Mouse (Mus musculus) CD4-positive, CD25-positive, alpha-beta regulatory T cell, adult 2 months (primary cell): ENCODE results near the gene Phlpp2.

Experiments
- DNase-seq: peaks from one replicate; pipeline ENCODE4 v3.0.0-alpha.2; 2012; ENCODE audit warnings: low read depth, low spot score

Phlpp2 gene

DNA sequence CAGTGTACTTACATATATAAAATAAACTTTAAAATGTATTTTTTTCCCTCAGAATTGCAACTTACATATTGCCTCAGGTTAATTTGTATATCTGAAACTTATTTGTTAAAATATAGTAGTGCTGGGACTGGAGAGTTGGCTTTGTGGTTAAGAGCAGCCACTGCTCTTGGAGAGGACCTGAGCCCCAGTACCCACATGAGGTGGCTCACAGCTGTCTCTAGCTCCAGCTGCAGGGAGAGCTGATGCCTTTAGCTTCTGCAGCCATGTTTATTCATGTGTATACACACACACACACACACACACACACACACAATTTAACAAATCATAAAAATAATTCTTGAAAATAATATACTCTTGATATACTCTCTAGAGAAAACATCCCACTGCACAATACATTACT, 34.0 kb downstream of the Phlpp2 start:
- DNase-seq = no peak

DNA sequence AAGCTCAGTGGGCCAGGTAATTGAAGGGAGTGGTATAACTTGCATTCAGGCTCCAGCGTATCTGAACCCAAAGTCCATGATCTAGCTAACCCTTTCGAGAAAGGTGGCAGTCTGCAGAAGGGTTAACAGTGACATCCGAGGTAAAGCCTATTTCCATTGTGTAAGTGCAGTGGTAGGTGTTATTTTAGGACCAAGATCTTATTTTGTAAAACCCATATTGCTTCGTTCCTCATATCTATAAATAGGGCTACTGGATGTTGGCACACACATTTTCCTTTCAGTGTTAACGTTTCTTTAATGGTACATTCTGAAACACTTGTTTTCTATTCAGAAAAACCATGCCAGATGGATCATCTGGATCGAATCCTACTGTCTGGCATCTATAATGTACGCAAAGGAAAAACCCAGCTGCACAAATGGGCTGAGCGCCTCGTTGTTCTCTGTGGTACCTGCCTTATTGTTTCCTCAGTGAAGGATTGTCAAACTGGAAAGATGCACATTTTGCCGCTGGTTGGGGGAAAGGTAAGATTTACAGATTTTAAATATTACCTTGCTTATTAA, 35.6 kb downstream of the Phlpp2 start:
- DNase-seq = no peak

DNA sequence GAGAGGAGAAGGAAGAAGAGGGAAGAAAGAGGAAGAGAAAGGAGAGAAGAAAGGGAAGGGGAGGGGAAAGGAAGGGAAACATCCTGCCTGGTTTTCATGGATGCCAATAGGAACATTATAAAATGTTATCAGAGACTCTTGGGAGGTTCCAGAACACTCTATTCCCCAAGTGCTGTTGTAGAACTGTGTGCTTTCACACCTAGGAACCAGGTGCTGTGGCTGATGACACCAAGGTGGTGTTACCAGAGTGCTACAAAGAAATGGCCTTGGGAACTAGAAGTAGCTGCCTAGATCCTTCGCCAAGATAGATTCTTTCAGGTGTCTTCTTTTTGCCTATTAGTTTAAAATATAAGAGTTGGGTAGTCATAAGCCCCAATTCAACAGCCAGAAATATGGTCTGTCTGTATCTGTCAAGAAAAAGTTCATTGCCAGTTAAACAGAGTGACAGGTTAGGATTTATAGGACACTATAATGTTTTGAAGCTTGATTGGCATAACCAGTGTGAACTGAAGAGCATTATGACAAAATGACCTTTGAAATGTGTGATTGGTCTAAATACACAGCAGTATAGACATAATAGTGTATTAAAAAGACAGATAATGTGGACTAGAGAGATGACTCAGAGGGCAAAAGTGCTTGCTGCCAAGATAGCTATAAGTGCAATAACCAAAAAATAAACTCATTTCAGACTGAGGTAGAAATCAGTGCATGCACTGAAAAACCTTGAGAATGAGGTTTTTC, 36.8 kb downstream of the Phlpp2 start:
- DNase-seq = no peak

DNA sequence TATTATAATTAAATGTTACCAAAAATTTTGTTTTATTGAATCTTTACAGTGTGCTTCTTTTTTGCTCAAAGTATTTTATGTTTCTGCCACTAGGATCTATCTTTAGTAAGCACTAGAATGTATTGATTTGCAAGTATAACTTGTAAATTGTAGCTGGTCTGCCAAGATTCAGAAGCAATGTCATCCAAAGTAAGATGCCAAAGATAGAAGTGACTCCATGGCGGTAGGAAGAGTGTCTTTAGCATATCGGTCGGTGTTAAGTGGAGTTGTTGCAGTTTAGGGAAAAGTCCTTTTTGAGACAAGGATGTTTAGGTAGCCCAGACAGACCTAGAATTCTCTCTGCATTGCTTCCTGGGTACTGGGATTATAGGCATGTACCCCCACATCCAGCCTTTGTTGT, 38.6 kb downstream of the Phlpp2 start:
- no peak for DNase-seq

DNA sequence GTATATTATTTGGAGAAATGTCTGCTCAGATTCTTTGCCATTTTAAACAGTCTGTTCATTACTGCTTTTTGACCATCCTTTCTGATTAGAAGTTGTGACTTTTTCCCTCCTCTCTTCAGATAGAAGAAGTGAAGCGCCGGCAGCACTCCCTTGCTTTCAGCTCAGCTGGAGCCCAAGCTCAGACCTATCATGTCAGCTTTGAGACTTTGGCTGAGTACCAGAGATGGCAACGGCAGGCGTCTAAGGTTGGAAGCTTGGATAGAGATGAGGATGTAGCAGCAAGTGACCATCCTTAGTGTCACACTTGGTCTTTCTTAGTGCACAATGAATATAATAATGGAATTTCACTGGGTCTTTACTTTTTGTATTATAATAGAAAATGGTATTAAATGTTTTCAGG, 39.0 kb downstream of the Phlpp2 start:
- DNase-seq = no peak

DNA sequence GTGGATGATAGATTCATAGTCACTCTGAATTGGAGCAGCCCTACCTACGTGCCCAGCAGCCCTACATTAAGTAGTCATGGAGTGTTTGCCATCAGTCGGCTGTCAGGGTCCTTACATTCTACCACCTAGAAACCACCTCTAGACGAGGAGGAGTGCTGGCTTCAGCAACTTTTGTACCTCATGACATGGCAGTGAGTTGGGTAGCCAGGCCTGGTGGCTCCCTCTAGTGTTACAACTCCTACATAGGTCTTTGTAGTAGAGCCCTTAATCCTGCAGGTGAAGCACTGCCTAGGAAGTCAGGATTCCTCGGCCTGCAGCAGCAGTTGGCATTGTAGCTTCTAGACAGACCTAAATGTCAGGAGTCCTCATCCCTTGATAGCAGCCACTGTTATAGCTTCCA, 48.9 kb downstream of the Phlpp2 start:
- DNase-seq = peak; percentile 75

DNA sequence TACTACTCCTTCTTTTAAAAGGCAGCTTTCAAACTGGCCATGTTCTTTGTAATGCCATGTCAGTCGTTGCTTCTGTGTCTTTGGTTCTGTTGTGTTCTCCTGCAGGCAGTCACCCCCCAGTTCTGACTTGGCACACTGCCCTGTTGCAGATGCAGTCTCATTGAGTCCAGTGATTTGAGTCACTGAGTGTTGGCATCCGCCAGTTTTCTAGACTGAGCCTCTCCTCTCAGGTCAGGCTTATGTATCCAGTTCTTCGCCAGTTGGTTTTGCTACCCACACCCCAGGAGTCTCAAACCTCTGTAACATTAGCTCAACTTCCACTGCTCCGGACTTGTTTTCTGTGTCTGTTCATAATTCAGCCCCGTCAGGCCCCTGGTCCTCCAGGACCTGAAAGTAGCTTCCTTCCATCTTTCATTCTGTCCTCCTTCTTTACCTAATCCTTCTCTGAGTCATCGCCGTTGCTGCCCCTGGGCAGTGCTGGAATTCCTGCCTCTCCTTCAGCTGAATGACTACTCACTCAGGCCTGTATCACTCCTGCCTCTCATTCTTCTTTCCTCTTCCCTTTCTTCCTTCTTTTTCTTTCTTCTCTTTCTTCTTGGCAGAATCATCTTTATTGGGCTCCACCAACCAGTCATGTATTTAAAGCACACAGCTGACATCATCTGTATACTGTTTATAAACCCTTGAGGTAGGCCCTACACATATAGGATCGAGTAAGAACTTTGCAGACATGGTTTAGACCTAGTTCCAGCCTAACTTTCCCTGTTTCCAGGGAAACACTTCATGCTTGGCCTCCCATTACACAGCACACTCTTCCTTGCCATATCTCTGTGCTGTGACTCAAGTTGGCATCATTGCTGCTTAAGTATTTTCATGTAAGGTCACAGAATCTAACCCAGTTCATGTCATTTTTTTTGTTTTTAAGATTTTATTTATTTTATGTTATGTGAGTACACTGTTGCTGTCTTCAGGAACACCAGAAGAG, 52.4 kb downstream of the Phlpp2 start:
- no peak for DNase-seq

DNA sequence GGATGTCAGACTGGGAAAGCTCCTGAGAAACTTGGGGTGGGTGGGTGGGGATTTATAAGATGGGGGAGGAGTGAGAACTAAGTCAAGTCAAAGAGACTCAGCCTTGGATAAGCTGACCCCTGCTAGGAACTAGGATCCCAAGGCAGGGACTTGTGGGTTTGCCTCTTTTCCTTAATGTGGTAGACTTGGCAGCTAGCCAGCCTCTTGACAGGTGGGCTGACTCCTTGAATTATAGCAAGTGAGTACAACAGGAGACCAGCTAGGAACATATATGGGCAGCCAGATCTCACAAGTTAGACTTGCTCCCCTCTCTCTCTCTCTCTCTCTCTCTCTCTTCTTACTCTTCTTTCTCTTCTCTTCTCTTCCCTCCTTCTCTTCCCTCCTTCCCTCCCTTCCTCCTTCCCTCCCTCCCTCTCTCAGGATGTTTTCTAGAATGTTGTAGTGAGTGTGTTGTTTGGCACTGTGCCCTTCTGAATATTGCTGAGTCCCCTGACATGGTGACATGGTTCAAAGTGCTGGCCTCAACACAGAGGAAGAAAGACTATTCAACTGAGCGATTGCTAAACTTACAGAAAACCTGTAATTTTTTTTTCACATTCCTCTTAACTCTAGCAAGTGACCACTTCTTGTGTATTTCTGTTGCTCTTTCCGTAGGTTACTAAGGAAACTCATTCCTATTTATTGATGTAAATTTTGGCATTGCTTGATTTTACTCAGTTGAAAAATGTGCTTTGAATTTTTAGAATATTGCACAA, 73.4 kb downstream of the Phlpp2 start:
- no peak for DNase-seq

DNA sequence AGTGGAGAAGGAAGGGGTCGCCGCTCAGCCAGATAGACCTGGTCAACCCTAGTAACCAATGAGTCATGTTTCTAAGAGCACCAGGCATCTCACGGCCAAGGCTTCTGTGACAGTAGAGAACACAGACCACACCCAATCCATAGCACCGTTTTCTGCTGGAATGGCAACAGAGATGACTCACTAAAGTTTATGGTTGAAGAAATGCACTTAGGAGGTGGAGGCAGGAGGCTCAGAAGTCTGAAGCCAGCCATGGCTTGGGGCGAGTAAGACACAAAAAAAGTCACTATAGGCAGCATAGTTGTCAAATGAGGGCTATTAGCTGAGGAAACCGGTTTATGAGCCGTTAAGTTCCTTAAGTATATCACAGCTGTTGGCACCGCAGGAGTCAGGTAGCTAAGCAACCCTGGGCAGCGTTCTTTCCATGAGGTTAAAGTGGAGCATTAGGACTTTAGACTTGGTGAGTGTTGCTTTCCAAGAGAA, 76.9 kb downstream of the Phlpp2 start:
- DNase-seq = no peak

DNA sequence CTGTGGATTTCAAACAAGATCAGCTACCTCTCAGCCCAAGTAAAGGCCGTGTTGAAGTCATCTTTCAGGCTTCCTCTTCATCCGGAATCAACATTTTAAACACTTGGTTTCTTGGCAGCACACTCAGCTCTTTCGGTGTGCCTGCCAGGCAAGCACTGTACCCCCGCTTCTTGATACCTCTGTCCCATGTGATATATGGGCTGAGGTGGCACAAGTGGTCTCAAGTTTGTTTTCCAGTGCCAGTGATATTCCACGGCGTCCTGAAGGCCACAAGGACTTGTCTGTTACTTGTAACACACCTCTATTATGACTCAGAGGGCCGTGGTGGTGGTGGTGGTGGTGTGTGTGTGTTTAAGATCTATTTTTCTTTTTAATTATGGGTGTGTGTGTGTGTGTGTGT, 77.4 kb downstream of the Phlpp2 start:
- DNase-seq = no peak

DNA sequence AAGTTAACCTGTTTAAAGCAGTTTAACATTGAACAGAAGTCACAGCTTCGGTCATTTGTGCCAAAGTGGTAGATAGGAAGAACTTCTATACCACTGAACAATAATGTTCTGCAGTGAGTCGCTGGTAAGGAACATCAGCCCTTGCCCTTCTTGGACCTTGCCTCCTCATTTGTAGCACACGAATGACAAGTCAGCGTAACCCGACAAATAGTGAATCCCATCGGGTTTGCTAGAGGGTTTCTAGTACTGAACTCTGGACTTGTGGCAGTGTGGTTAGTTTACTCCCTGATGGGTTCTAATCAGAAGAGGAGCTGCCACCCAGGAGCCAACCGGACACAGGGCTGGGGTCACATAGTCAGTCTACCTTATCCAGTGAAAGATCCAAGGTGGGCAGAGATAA, 77.9 kb downstream of the Phlpp2 start:
- no peak for DNase-seq

DNA sequence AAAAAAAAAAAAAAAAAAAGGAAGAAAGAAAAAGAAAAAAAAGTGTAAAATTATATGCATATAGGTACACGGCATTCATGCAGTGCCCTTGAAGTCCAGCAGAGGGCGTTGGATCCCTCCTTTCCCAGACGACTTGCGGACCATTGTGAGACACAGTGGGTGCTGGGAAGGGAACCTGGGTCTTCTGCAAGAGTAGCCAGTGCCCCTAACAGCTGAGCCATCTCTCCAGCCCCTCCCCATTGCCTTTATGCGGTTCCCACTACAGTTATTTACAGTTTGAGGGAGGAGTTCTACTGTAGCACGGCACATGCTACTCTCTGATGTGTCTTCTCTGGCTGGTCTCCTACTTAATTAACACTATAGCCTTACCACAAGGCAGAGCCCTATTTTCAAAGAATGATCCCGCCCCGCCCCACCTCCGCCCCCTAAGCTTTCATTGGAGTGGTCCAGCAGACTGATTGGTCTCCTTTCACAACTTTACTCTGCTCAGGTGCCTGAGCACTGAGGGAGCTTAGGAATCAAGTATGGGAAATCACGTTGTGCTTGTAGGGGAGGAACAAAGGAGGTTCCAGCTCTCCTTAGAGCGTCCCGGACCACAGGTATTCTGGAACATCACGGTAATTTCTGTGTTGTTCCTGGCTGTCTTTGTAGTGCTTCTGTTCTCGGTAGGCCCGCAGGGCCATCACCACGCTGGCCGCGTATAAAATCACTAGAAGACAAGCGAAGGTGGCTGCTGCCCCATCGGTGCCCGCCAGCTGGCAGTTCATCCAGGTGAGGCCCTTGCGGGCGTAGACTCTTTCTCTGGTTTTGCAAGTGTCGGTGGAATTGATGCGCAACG, 79.3 kb downstream of the Phlpp2 start:
- DNase-seq = peak; percentile 36

DNA sequence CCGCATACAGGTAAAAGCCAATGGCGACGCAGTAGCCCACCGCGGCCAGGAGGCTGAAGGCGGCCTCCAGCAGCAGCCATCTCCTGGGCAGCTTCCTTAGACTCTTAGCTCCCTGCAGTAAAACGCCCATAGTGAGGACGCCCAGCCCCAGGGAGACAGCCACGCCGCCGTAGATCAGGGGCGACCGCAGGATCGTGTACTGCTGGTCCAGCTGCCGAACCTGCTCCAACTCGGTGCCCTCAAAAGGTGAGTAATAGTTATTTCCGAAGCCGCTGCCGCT, 79.9 kb downstream of the Phlpp2 start:
- no peak for DNase-seq

DNA sequence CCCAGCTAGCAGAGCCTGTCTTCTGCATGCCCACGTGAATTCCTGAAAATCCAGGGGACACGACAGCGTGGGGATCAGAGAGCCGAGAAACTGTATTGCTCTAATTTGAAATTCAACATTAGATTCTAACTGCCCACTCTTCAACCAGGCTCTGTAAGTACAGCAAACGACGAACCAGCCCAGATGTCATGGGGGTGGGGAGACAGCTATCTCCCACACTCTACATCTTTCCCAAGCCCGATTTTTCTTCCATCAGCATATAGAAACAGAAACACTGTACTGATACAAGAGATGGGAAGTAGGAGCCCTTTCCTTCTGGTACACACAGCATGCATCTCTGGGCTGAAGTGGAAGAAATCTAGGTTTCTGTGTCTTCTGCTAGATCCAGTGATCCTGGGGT, 83.8 kb downstream of the Phlpp2 start:
- DNase-seq = no peak

DNA sequence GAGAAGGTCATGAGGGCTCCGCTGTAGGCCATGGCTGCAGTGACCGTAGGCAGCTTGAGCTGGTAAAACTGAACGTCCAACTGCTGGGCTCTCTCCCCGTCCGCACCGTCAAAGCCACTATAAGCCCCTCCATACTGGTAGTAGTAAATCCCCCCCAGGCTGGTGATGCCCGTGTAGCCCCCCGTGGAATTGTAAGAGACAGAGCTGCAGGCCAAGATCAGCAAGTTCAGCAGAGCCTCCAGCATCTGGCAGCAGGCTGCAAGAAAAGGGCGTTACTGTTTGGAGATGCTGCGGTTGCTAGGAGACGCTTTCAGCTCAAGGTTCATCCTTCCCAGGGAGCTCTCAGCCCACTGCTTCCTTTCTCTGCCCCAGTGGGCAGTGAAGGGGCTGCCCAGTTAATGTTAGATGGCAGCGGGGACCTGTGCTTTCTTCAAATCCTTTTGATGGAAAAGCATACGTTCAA, 86.2 kb downstream of the Phlpp2 start:
- no peak for DNase-seq

DNA sequence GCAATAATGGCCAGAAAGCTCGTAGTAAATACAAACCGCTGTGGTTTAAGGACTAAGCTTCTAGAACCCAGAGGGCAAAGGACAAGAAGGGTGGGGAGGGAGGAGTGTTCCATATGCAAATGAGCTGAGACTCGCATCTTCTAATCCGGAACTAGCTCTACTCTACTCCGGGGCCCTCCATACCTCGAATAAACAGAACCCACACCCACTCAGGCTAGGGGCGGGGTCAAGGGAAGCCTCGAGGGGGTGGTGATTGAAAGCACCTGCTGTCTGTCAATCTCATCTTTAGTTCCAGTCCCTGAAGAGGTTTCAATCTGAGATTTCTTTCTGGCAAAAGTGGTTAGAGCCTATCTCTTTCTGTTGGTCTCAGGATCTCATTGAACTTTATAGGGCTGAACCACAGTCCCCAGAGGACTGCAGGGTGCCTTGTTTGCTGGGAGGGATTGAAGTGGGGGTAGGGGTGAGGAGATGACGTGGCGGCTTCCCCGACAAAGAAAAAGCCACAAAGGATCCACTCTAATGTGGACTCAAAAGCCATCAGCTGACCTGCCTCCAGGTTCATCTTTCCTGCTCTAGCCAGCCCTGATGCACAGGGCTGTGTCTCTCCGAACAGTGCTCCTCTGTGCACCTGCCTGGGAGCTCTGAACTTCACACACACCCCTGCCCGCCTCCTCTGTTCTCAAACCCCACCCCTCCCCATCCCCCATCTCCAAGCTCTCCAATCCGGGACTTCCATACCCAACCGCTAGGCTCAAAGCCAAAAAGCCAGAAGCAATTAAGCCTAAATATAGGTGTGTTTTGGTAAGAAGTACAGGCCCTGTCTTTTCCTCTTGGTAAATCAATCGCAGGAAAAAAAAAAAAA, 89.1 kb downstream of the Phlpp2 start:
- DNase-seq = peak; percentile 60

DNA sequence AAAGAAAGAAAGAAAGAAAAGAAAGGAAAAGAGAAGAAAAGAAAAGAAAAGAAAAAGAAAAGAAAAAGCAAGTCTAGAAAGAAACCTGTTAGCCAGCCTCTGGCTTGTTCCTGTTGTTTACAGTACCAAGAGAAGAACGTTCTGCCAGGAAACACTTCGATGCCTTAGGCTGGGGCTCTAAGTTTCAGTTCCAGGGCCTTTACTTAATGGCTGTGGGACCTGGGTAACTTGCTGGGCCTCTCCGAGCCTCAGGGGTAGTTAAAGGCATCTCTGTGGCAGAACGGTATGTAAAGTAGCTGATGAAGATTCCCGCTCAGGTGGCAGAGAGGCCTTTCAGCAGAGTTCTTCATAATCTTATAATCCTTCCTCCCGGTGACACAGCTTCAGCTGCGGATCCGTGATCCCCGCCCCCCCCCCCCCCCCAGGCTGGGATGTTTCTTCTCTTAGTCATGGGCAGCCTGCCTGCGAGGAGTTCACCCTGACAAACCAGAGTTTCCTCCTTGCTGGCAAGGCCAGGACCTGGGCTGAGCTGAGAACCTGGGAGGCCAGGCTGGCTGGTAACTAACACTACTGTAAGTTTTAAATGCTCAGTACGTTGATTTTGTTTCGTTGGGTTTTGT, 89.8 kb downstream of the Phlpp2 start:
- DNase-seq = no peak

DNA sequence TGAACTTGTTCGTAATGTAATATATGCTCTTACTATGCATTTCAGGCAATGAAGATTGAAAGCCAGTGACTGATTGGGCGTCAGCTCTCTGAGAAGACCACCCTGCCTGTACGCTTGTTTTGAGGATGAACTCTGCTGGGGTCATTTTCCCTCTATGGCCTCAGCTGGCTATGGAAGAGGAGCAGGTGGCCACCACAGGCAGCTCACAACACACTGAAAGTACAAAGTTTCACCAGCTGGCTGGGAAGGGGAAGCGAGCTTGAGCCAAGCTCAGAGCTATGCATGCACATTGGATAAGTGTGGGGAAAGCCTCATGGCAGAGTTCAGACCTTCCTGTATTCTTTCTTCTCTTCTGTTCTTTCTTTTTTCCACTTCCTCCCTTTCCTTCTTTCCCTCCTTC, 90.8 kb downstream of the Phlpp2 start:
- DNase-seq = no peak

DNA sequence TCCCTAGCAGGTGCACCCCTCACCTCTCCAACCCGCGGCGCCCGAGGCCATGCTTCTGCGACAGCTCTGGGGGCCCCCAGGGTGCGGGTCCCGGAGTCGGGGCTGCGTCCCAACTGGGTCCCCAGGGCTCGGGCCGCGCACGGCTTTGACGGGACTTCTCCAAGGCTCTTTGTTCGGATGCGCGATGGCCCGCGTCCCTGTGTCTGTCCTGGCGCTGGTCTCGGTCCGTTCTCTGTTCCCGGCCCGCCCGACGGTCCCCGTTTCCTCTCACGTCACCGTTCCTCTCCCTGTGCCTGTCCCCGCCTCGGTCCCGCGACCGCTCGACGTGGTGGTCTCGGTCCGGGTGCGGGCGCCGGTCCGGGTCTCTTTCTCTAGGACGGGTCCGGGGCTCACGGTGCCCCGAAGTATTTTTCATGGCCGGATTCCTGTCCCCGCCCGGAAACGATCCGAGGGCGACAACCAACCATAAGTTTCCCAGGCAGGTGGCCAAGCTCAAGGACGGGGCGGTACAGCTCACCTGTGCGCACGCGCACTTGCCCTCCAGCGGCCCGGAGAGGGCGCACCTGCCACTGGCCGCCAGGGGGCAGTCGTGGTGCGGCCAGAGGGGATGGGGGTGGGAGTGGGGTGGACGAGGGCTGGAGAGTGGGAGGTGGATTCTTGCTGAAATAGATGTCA, 93.5 kb downstream of the Phlpp2 start, which contains the start of gene Marveld3:
Marveld3 (minus strand) TSS at position 511 of the 675 bp plus-strand sequence.
- DNase-seq = peak; percentile 73
